Mouse (Mus musculus): ENCODE data around the gene Slc37a1. TPM values are rescaled to one million over a fixed set of nuclear protein-coding genes. Genes with fewer than 3 reads are reported as not detected.
A peak's percentile ranks its signal among the peaks of the same experiment; 100 is the strongest.

Gene Slc37a1
- 21.1 and 21.5 TPM in 2 replicates for polyA plus RNA-seq (2015; fragmentation: Nextera tagmentation; extraction: Ambion mirVana)

- H3K9ac ChIP-seq (ENCODE audit: low read depth, low read length): no peak within 1 kb of the TSS
- no peaks in the 10 kb centered on the region for H3K36me3 ChIP-seq (ENCODE audit: control insufficient read depth, insufficient read depth, low read length)
- H3K9me3 ChIP-seq (ENCODE audit: control insufficient read depth, low read length): no peaks in the 10 kb centered on the region
- no peak for ATAC-seq
- H3K27me3 ChIP-seq (replicated peaks; ENCODE audit: control insufficient read depth, insufficient read depth, low read length): no peaks in the 10 kb centered on the region
- 98% methylated on average over 1 of the region's 1 CpGs for WGBS
- H3K27ac ChIP-seq (ENCODE audit: low read length): no peak within 1 kb of the TSS
- H3K4me1 ChIP-seq (ENCODE audit: control insufficient read depth, insufficient read depth, low read length): no peaks in the 10 kb centered on the region
- H3K4me2 ChIP-seq (ENCODE audit: low read depth, low read length): no peak within 1 kb of the TSS
- H3K4me3 ChIP-seq (ENCODE audit: low read length): no peak within 1 kb of the TSS
Measured at GRCm38 (mm10) chr17:31286492-31286891, at the start of gene Slc37a1. Gene Slc37a1 (plus strand): TSS chr17:31286792.

- Histone ChIP-seq H3K9me3 (ENCODE audit: control insufficient read depth, low read length) (no peaks in the 10 kb centered on the region; the same call in 1 of the 2 replicates), H3K27me3 (replicated peaks; ENCODE audit: control insufficient read depth, insufficient read depth, low read length) (no peaks in the 10 kb centered on the region), H3K4me1 (ENCODE audit: control insufficient read depth, insufficient read depth, low read length) (no peaks in the 10 kb centered on the region), H3K4me3 (ENCODE audit: low read length) (no peak overlapping the region), H3K27ac (ENCODE audit: low read length) (no peak overlapping the region), H3K9ac (ENCODE audit: low read depth, low read length) (no peak overlapping the region), H3K4me2 (ENCODE audit: low read depth, low read length) (no peak overlapping the region), H3K36me3 (ENCODE audit: control insufficient read depth, insufficient read depth, low read length) (no peaks in the 10 kb centered on the region)
- 74% methylated on average over 7 of the region's 7 CpGs for WGBS
- ATAC-seq: no peak
Measured at GRCm38 (mm10) chr17:31238234-31239020, 48.2 kb upstream of the Slc37a1 start.

- no peak overlapping the region for H3K27ac ChIP-seq (ENCODE audit: low read length)
- H3K9me3 ChIP-seq (ENCODE audit: control insufficient read depth, low read length): no peaks in the 10 kb centered on the region; the same call in 1 of the 2 replicates
- H3K4me3 ChIP-seq (ENCODE audit: low read length): no peak overlapping the region
- no peaks in the 10 kb centered on the region for H3K27me3 ChIP-seq (replicated peaks; ENCODE audit: control insufficient read depth, insufficient read depth, low read length)
- H3K4me1 ChIP-seq (ENCODE audit: control insufficient read depth, insufficient read depth, low read length): no peaks in the 10 kb centered on the region
- H3K9ac ChIP-seq (ENCODE audit: low read depth, low read length): no peak overlapping the region
- no peaks in the 10 kb centered on the region for H3K36me3 ChIP-seq (ENCODE audit: control insufficient read depth, insufficient read depth, low read length)
- WGBS: 79% methylated on average over 8 of the region's 8 CpGs
- H3K4me2 ChIP-seq (ENCODE audit: low read depth, low read length): no peak overlapping the region
- ATAC-seq: no peak
Measured at GRCm38 (mm10) chr17:31241156-31241555, 45.4 kb upstream of the Slc37a1 start.

GRCm38 (mm10) chr17:31242764-31243163 lies 43.8 kb upstream of the Slc37a1 start:
- Histone ChIP-seq H3K27me3 (replicated peaks; ENCODE audit: control insufficient read depth, insufficient read depth, low read length) (no peaks in the 10 kb centered on the region), H3K36me3 (ENCODE audit: control insufficient read depth, insufficient read depth, low read length) (no peaks in the 10 kb centered on the region), H3K9me3 (ENCODE audit: control insufficient read depth, low read length) (no peaks in the 10 kb centered on the region; the same call in 1 of the 2 replicates), H3K27ac (ENCODE audit: low read length) (no peak overlapping the region), H3K4me1 (ENCODE audit: control insufficient read depth, insufficient read depth, low read length) (no peaks in the 10 kb centered on the region), H3K4me3 (ENCODE audit: low read length) (no peak overlapping the region), H3K9ac (ENCODE audit: low read depth, low read length) (no peak overlapping the region), H3K4me2 (ENCODE audit: low read depth, low read length) (no peak overlapping the region)
- WGBS: 0% methylated on average over 1 of the region's 1 CpGs
- no peak for ATAC-seq

- WGBS: 75% methylated on average over 5 of the region's 5 CpGs
- ATAC-seq: no peak
Measured at GRCm38 (mm10) chr17:31245321-31245720, 41.3 kb upstream of the Slc37a1 start.

GRCm38 (mm10) chr17:31247144-31247543 lies 39.4 kb upstream of the Slc37a1 start:
- Histone ChIP-seq H3K4me2 (ENCODE audit: low read depth, low read length) (no peak overlapping the region), H3K4me3 (ENCODE audit: low read length) (no peak overlapping the region), H3K9ac (ENCODE audit: low read depth, low read length) (no peak overlapping the region), H3K9me3 (ENCODE audit: control insufficient read depth, low read length) (no peaks in the 10 kb centered on the region; the same call in 1 of the 2 replicates), H3K27me3 (replicated peaks; ENCODE audit: control insufficient read depth, insufficient read depth, low read length) (no peaks in the 10 kb centered on the region), H3K4me1 (ENCODE audit: control insufficient read depth, insufficient read depth, low read length) (no peaks in the 10 kb centered on the region), H3K36me3 (ENCODE audit: control insufficient read depth, insufficient read depth, low read length) (no peaks in the 10 kb centered on the region), H3K27ac (ENCODE audit: low read length) (no peak overlapping the region)
- WGBS: 23% methylated on average over 5 of the region's 5 CpGs
- ATAC-seq: no peak; the same call in 1 of the 2 replicates

More at GRCm38 (mm10) chr17:31245321-31245720, 41.3 kb upstream of the Slc37a1 start:
- H3K27me3 ChIP-seq (replicated peaks; ENCODE audit: control insufficient read depth, insufficient read depth, low read length): no peaks in the 10 kb centered on the region
- no peaks in the 10 kb centered on the region; the same call in 1 of the 2 replicates for H3K9me3 ChIP-seq (ENCODE audit: control insufficient read depth, low read length)
- H3K9ac ChIP-seq (ENCODE audit: low read depth, low read length): no peak overlapping the region
- H3K4me1 ChIP-seq (ENCODE audit: control insufficient read depth, insufficient read depth, low read length): no peaks in the 10 kb centered on the region
- no peak overlapping the region for H3K4me2 ChIP-seq (ENCODE audit: low read depth, low read length)
- no peaks in the 10 kb centered on the region for H3K36me3 ChIP-seq (ENCODE audit: control insufficient read depth, insufficient read depth, low read length)
- H3K4me3 ChIP-seq (ENCODE audit: low read length): no peak overlapping the region
- H3K27ac ChIP-seq (ENCODE audit: low read length): no peak overlapping the region

- Histone ChIP-seq H3K27me3 (replicated peaks; ENCODE audit: control insufficient read depth, insufficient read depth, low read length) (no peaks in the 10 kb centered on the region), H3K9me3 (ENCODE audit: control insufficient read depth, low read length) (no peaks in the 10 kb centered on the region), H3K27ac (ENCODE audit: low read length) (no peak overlapping the region), H3K9ac (ENCODE audit: low read depth, low read length) (no peak overlapping the region), H3K4me2 (ENCODE audit: low read depth, low read length) (no peak overlapping the region), H3K4me3 (ENCODE audit: low read length) (no peak overlapping the region), H3K36me3 (ENCODE audit: control insufficient read depth, insufficient read depth, low read length) (no peaks in the 10 kb centered on the region), H3K4me1 (ENCODE audit: control insufficient read depth, insufficient read depth, low read length) (no peaks in the 10 kb centered on the region; the same call in 1 of the 2 replicates)
- 69% methylated on average over 5 of the region's 5 CpGs for WGBS
- ATAC-seq: peak; percentile 38; the same call in 1 of the 2 replicates
Measured at GRCm38 (mm10) chr17:31253951-31254350, 32.6 kb upstream of the Slc37a1 start.

- 17% methylated on average over 9 of the region's 9 CpGs for WGBS
- no peaks in the 10 kb centered on the region for H3K36me3 ChIP-seq (ENCODE audit: control insufficient read depth, insufficient read depth, low read length)
- no peak overlapping the region for H3K4me2 ChIP-seq (ENCODE audit: low read depth, low read length)
- no peaks in the 10 kb centered on the region; the same call in 1 of the 2 replicates for H3K4me1 ChIP-seq (ENCODE audit: control insufficient read depth, insufficient read depth, low read length)
- no peaks in the 10 kb centered on the region for H3K27me3 ChIP-seq (replicated peaks; ENCODE audit: control insufficient read depth, insufficient read depth, low read length)
- peak; percentile 87 for ATAC-seq
- no peaks in the 10 kb centered on the region for H3K9me3 ChIP-seq (ENCODE audit: control insufficient read depth, low read length)
- no peak overlapping the region for H3K9ac ChIP-seq (ENCODE audit: low read depth, low read length)
- H3K4me3 ChIP-seq (ENCODE audit: low read length): no peak overlapping the region
- H3K27ac ChIP-seq (ENCODE audit: low read length): no peak overlapping the region
Measured at GRCm38 (mm10) chr17:31254463-31254931, 32.1 kb upstream of the Slc37a1 start.

GRCm38 (mm10) chr17:31257149-31257548 lies 29.4 kb upstream of the Slc37a1 start:
- Histone ChIP-seq H3K9ac (ENCODE audit: low read depth, low read length) (no peak overlapping the region), H3K4me3 (ENCODE audit: low read length) (no peak overlapping the region), H3K4me1 (ENCODE audit: control insufficient read depth, insufficient read depth, low read length) (no peaks in the 10 kb centered on the region; the same call in 1 of the 2 replicates), H3K4me2 (ENCODE audit: low read depth, low read length) (no peak overlapping the region), H3K27ac (ENCODE audit: low read length) (no peak overlapping the region), H3K27me3 (replicated peaks; ENCODE audit: control insufficient read depth, insufficient read depth, low read length) (no peaks in the 10 kb centered on the region), H3K36me3 (ENCODE audit: control insufficient read depth, insufficient read depth, low read length) (no peaks in the 10 kb centered on the region), H3K9me3 (ENCODE audit: control insufficient read depth, low read length) (no peaks in the 10 kb centered on the region)
- 79% methylated on average over 1 of the region's 1 CpGs for WGBS
- ATAC-seq: no peak
